Mouse (Mus musculus) left cerebral cortex, postnatal 14 days (tissue): ENCODE results near the gene Setmar. TPM values are rescaled to one million over a fixed set of nuclear protein-coding genes. Genes with fewer than 3 reads are reported as not detected.

Source experiments
- DNase-seq, 2 experiments: peaks; one replicate each; pipeline ENCODE4 v3.0.0; 2021 to 2022; ENCODE audit warnings: low spot score in 2 of 2, mixed read lengths in 1 of 2
- intact Hi-C: fragments of 180-260 bp; cut with DNase I; formaldehyde crosslinking; loops from one replicate; pipeline ENCODE4 v1.15.1; 2025
- total RNA-seq, 2 experiments: library from RNA; stranded (reverse); gene quantifications; 2 replicates each; pipeline ENCODE4 v1.2.3; 2021

Setmar gene
- total RNA-seq, 2 experiments from 2014 or later: 7.6 to 8.0 TPM

DNA sequence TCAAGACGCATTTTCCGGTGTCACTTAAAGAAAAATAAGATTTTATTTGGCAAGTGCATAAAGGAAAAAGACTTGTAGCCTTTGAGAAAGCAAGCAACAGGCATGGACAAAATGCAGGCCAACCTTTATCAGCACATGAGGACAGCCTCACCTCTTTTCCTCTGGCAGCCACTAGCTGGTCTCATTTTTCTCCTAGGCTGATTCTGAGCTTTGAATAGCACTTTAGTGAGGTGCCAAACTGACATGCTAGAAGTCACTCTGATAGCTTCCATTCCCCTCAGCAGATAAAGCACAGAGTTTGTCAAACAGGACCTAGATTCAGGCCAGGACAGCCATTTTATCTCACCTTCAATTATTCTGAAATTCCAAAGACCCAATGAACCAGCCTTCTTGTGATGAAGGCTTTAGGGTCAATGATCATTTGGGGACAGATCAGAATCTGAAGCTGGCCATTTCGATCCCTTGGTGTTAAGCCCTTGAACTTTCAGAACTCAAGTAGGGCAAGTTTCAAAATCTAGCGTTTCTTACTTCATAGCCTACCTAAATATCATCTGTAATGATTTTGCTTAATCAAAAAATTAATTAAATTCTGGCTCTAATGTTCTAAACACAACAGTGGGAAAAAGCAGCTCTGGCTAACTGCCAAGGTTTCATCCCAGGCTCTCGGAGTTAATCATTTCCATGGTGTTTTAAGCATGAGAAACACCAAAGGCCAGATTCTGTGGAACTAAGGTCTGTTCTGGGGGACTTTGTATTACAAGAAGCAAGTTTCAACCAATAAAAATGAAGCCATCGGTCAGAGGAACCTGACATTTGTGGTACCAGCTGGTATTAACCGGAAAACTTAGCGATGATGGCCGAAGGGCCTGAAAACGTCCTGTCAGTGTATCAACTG lies 37.3 kb downstream of the Setmar start:
- no peak for DNase-seq
- intact Hi-C loops: loop anchor here (2.0 kb wide), 1 partner anchor 111 kb away; the partner anchor contains the start of gene Itpr1

DNA sequence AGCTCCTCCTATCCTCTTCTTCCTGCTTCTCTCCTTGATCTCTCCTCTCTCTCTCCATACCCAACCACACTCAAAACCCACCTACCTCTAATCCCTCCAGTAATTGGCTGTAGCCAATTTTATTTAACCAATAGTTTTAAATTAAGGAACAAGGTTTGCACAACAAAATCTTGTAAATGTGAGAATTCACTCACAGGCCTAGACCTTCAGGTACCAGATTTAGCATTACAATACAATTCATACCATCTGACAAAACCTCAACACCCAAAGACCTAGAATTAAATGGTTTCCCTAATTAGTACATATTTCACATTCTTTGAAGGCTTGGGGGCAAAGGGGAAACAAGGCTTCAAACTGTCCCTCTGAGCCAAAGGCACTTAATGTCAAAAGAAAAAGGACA lies 42.5 kb downstream of the Setmar start:
- DNase-seq: no peak
- intact Hi-C loops: no loop called here

DNA sequence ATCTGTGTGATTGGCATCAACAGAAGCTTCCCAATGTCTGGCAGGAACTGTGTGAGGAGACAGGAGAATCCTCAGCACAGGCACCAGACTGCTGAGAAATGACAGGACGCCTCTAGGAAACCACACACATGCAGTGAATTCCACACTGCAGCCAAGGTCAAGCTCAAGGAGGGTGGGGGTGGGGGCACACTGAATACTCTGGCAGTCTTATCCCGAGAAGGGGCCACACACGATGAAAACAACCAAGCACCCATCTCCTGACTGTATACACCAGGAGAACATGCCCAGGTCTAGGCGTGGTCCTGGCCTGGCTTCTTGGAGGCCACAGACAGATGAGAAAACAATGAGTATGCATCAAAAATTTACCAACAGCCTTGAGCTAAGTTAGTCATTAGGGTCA lies 45.5 kb downstream of the Setmar start:
- no peak for DNase-seq
- intact Hi-C loops: no loop called here

DNA sequence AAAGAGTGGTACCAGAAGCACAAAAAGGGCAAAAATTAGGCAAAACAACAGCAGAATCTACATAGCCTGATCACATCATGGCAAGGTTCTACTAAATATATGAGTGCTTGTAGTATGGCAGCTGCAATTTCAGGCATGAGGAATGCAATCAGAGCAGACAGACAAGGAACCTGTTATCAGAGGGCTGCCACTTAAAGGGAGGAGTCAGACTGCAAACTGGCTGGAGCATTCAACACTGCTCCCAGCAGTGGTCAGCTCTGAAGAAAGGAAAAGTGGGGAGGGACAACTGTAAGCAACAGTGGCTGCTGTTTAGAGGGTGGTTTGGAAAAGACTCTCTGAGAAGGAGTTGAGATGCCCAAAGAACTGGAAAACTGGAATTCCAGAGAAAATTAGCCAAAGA lies 46.8 kb downstream of the Setmar start:
- intact Hi-C loops: no loop called here

DNA sequence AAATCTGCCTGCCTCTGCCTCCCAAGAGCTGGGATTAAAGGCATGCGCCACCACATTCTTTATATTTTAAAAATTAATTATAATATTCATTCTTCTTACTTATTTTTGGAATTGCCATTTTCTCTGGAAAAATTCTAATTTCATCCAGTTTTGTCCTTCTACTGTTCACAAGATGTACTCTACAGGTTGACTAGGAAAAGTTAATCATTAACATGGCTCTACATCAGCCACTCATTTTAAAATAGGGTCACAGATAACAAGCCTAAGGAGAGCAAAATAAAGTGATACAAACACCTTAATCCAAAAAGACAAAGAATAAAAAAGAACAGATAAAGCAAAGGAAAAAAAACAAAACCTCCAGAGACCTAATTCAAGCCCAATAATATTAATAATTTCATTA lies 50.1 kb downstream of the Setmar start:
- intact Hi-C loops: no loop called here
- no peak for DNase-seq

More for the DNA sequence above, 46.8 kb downstream of the Setmar start:
- DNase-seq: no peak

DNA sequence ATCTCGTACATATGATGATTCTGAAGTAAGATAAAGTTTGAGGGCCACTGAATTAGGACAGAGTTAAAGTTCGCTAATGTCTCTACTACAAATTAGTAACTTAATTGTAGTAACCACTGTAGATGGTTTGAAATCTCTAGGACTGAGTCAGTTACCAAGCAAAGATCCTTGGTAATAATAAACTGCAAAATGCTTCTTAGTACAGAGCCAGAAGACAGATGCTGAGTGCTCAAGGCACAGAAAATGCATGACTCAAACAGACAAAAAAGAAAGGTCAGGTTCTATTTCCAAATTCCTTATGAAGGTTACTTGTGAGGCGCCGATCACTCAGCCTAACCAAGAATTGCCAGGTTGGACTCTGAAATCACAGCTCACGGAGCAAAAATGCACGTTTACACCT lies 53.0 kb downstream of the Setmar start:
- intact Hi-C loops: no loop called here
- DNase-seq: no peak

DNA sequence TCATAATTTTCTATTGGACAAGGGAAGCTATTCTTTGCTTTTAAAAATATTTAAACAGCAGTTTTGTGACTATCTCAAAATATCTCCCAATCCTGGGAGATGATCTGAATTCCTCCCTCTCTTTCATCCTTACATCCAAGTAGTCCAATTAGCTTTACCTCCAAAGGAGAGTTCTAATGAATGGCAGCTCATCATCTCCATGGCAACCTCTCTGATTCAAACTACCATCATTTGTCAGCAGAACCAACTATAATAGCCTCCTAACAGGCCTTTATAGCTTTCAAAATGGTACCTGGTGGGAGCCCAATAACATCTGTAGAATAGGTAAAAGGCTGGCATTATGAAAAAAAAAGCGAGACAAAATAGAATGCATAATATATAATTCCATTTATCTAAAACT lies 60.6 kb downstream of the Setmar start:
- no peak for DNase-seq
- intact Hi-C loops: no loop called here

DNA sequence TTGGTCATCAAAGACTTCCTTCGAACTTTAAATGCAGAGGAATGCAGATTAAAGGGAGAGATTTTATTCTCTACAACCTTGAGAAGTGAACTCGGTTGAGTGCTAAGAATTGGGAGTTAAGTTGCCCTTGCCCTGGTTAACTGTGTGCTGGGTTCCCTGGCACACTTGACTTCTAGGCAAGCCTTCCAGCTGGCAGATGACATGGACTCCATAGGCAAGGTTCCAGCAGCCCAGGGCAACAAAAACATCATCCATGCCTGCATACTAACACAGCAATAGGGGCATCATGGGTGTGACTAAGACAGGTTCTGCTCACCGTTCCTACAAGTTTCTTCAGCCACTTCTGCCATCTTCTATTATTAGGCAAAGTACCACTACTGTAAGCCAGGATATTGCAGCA lies 61.8 kb downstream of the Setmar start:
- intact Hi-C loops: no loop called here

More for the DNA sequence above, 61.8 kb downstream of the Setmar start:
- no peak for DNase-seq

Other genes starting within 250 kb of the Setmar start
- 10 to 100 TPM; 17.4 to 18.2 TPM for gene Sumf1, start 120.5 kb downstream of the Setmar start, total RNA-seq
- 100 to 1,000 TPM; 156 to 179 TPM for gene Itpr1, start 148.1 kb downstream of the Setmar start, total RNA-seq